Mouse (Mus musculus): ENCODE results near the gene Mad2l1bp.

Mad2l1bp gene

DNA sequence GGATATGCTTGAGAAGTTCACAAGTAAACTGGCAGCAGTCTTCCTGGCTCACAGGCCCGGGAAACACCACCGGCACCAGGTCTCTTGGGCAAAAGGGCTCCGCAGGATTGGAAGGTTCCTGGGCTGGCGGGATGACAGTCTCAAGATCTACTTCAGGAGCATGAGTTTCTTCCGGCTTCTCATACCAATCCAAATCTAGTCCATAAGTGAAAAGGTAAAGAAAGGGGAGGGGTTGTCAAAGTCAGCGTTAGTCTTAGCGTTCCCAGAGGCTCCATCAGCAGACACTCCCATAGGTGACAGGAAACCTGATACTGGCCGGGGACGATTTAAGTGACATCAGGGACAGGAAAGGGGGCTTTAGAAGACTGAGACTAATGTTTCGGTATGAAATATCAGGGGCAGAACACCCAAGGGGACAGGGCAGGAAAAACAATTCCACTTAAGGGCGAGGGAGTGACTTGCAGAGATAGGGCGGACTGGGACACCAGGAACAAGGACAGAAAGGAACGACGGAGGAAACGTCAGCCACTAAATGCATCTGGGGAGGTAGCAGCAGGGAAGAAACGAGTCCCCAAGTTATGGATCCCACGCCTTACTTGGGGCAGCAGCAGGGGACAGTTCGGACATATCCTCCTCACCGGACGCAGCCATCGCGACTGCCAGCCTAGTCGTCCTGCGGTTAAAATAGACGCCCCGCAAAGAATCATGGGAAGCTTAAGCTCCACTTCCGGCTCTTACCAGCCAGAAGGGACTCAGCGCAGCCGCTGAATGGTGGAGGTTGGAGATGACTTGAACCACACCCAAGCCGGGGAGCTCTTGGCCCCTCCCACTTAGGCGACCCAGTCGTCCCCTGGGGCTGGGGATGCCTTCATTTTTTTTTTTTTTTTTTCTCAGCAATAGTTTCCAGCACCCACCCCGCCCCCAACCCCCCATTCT lies at the start of gene Mad2l1bp:
TSS of gene Mad2l1bp (minus strand) at position 707 of the 936 bp plus-strand sequence.
- DNase-seq (ENCODE audit: low read depth in 1 of 2, low spot score in 2 of 2), result peak; percentile 64 to 75

DNA sequence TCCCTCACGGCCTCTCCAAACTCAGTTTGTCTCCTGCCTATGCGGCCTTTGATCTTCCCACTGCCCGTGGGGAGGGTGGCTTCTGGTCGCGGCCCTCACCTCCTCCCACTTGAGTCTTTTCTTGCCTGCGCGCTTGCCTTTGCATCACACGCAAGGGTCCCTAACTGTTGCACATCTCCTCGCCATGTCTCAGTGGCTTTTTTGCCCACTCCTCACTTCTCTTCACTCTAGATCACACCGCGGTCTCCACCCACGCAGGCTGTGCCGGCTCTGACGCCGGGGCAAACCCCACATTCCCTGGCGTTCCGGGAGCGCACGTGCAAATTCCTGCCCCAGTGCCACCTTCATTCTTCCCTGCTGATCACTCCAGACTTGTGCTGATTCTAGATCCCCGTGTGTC lies 49.7 kb upstream of the Mad2l1bp start:
- DNase-seq (ENCODE audit: low read depth in 1 of 2, low spot score in 2 of 2), result no peak

DNA sequence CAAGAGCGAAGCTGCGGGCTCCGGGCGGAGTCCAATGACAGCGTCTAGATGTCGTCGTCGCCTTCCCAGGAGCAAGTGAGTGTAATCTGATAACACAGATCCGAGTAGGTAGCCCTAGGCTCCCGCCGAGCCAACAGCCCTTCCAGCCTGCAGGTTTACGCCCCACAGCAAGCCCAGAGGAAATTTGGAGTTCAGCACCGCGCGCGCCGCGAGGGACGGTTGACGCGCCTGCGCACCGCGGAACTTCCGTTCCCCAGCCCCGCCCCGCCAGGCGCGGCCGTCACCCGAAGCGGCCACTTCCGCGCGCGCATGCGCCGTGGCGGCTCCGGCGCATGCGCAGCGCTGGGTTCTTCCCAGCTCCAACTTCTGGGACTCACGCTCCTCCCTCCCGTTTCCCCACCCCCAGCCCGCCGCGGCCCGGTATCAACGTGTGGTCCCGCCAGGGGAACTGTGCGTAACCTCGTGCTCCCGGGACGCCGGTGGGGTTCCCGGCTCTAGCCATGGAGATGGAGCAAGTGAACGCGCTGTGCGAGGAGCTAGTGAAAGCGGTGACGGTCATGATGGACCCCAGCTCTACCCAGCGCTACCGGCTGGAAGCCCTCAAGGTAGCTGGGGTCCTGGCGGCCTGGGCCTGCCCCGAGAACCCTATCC lies 49.2 kb upstream of the Mad2l1bp start, which contains the start of the genes Polh and Xpo5:
TSS of gene Polh (minus strand) at position 225 of the 651 bp plus-strand sequence.
TSS of gene Xpo5 (plus strand) at position 362 of the 651 bp plus-strand sequence.
- DNase-seq (ENCODE audit: low read depth in 1 of 2, low spot score in 2 of 2), result peak; percentile 79 to 90

DNA sequence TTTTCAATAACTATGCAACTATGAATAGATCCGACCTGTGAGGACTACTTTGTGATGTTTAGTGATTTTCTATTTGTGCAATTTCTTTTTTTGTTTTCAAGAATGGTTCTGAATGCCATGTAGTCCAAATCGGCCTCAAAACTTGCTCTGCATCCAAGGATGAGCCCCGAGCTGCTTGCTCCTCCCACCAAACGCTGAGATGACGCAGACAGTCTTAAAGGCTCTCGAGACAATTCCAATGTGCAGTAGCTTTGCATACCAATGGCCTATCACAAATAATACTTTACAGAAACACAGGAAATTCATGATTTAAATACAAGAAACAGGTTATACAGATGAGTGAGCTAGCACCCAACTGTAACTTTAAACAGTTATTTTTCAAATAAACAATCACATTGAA lies 47.8 kb upstream of the Mad2l1bp start:
- DNase-seq (ENCODE audit: low read depth in 1 of 2, low spot score in 2 of 2), result no peak

DNA sequence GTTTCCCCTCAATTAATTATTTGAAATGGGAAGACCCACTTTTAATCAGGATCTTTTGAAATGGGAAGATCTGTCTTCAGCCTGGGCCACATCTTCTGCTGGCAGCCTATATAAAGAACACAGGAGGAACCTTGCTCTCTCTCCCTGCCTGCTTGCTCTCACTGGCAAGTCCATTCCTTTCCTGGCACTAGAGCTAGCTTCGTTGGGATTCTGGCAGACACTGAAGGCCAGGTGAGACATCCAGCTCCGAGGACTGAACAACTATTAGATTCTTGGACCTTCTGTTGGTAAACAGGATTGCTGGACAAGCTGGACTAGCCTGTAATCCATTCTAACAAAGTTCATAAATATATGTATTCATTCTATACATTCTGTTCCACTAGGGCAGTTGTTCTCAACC lies 35.5 kb upstream of the Mad2l1bp start:
- DNase-seq (ENCODE audit: low read depth in 1 of 2, low spot score in 2 of 2), result no peak

DNA sequence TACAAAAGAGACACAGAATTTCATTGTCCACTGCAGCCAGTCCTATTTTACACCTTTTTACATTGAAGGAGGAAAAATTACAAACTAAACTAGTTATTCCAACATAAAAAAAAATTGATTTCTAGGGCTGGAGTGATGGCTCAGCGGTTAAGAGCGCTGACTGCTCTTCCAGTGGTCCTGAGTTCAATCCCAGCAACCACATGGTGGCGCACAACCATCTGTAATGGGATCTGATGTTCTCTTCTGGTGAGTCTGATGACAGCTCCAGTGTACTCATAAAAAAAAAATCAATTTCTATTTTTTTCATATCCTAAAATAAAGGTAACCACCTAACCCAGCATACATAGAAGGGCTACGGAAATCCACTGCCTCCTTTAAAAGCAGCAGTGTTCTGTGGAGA lies 28.9 kb upstream of the Mad2l1bp start:
- no peak for DNase-seq (ENCODE audit: low read depth in 1 of 2, low spot score in 2 of 2)

DNA sequence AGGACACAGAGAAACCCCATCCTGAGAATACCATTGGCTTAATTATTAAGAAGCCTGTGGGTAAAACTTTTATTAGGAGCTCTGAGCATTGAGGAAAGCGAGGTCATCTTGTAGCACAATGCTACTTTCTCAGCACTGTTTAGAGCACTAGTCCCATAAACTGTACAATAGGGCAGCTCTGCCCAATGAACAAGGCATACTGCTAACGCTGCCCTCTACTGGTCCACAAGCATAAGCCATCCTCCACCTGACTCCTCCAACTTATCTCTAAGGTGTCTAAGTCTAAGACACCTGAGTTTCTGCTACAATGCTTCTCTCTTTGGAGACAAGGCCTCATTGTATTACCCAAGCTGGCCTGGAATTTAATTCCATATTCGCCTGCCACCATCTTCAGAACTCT lies 17.2 kb upstream of the Mad2l1bp start:
- no peak for DNase-seq (ENCODE audit: low read depth in 1 of 2, low spot score in 2 of 2)

DNA sequence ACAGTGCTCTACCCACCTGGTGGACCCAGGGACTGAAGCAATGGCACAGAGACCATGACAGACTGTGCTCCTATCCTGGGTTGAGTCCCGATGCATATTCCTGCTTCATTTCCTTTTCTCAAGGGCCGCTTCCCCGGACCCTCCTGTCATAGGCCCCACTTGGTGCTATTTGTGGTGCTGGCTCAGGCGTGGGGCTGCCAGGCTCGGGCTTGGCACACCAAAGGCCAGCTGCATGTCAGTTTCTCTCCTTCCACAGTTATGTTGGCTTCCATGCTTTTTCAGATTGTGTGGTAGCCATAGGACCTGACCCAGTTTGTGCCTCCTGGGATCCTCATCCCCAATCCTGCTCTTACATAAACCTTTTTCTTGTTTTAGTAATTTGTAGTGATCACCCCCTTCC lies 15.4 kb upstream of the Mad2l1bp start:
- no peak for DNase-seq (ENCODE audit: low read depth in 1 of 2, low spot score in 2 of 2)

DNA sequence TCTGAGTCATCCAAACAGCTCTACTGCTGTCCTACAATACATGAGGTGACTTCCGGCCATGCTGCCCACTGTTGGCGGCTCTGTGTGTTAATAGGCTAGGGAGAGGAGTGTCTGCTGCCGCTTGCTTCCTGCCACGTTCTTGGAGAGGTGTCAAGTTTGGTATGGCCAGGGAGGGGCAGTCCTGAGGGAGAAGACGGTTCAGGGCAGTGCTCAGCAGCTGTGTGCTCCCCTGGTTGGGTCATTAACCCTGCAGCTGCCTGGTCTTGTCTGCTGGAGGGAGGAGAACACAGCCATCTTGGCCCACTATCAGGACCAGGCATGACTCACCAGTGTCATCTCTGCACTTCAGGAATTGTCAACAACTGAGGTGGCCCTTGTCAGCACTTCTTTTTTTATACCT lies 15.0 kb upstream of the Mad2l1bp start:
- no peak for DNase-seq (ENCODE audit: low read depth in 1 of 2, low spot score in 2 of 2)

DNA sequence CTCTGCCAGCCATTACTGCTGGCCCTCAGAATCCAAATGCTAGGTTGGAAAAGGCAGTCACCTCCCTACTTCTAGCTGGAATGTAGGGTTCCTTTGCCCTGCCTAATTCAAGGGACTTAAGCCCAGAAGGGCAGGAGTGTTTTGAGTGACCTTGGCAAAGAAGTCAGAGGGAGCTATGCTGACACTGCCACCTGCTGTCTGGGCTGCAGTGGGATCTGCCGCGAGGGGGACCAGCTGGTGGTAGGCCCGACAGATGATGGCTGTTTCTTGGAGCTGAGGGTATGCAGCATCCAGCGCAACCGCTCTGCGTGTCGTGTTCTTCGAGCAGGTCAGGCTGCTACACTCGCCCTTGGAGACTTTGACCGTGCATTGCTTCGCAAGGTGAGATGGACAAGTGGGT lies 13.7 kb upstream of the Mad2l1bp start:
- DNase-seq (ENCODE audit: low read depth in 1 of 2, low spot score in 2 of 2), result no peak

DNA sequence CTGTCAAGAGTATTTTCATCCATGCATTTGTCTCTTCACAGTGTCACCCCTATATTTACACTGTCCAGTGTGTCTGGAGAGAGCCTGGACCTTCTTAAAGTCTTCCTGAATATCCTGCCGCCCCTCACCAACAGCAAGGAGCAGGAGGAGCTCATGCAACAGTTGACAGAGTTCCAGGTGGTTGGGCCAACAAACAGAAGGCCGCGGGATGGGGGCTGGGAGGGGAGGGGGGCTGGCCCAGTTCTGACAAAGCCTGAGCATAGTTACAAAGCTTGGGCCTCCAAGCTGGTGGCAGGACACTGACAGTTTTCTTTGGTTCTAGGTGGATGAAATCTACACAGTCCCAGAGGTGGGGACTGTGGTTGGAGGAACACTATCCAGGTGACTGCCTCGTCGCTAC lies 12.9 kb upstream of the Mad2l1bp start:
- no peak for DNase-seq (ENCODE audit: low read depth in 1 of 2, low spot score in 2 of 2)

DNA sequence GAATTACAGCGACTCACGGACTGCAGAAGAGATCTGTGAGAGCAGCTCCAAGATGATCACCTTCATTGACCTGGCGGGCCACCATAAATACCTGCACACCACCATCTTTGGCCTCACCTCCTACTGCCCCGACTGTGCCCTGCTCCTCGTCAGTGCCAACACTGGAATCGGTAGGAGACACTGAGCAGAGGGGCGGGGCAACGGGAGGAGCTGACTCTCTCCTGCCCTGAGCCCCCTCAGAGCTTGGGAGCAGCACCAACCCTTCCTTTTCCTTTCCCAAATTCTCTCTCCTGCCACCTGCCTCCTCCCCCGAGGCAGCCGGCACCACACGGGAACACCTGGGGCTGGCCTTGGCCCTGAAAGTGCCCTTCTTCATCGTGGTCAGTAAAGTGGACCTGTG lies 12.1 kb upstream of the Mad2l1bp start:
- no peak for DNase-seq (ENCODE audit: low read depth in 1 of 2, low spot score in 2 of 2)

DNA sequence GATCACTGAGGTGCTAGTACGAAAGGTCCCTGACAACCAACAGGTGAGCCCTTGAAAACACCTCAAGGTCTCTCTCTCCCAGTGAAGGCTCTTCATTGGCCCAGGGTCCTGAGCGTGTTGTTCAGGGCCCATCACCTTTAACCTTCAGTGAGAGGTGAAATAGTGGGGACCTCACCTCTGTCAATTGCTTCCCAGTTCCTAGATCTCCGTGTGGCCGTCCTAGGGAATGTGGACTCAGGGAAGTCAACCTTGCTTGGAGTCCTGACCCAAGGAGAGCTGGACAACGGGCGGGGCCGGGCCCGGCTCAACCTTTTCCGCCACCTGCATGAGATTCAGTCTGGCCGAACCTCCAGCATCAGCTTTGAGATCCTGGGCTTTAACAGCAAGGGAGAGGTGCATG lies 11.4 kb upstream of the Mad2l1bp start:
- no peak for DNase-seq (ENCODE audit: low read depth in 1 of 2, low spot score in 2 of 2)

DNA sequence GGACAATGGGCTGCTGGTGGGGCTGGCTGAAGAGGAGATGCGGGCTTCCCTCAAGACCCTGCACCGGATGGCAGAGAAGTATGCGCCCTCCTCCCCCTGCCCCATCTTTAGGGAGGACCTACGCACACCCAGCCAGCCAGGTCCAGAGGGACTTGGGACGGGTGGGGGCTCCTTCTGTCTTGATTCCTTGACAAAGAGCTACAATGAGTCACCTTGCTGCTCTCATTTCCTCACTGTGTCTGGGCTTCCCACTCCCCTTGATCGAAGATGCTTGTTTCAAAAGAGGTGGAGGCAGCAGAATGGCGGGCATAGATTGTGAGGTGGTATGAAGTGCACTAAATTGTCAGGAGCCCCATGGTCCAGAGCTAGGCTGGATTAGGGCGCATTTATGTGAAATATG lies 10.9 kb upstream of the Mad2l1bp start:
- DNase-seq (ENCODE audit: low read depth in 1 of 2, low spot score in 2 of 2), result no peak

DNA sequence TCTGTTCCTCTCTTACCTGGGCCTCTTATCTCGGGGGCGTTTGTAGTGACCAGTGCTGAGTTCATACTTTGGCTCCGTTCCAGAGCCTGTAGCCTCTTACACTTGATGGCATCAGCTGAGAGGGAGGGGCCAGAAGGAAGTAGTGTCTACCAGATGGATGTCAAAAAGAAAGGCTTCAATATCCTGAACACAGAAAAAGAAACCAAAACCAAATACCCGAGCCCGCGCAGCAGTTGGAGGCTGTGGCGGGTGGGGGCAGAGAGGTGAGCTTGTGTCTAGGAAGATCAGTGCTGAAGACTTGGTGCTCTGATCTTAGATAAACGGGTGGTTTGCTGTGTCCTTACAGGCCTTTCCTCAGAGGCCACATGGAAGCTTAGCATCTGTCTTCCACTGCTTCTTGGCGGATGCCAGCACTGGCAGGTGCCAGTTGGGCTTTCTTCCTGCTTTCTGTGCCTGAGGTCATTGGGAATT lies 9.6 kb upstream of the Mad2l1bp start:
- DNase-seq (ENCODE audit: low read depth in 1 of 2, low spot score in 2 of 2), result peak in 1 of 2 experiments; percentile 49

DNA sequence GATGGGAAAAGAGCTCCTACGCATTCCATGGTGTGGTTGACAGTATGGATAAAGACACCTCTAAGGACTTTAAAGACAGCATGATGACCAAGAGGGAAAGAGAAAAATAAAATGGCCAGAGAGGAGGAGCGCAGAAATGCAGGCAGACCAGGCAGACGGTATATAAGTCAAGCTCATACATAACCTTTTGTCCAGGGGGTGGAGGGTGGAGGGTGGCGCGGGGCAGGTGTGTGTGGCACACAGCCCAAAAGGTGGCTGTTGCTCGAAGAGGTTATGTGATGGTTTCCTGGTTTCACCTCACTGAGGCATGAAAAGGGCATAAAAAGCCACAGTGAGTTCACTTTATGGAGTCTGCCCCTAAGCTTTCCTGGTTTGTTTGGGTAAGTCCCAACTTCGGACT lies 9.2 kb upstream of the Mad2l1bp start:
- DNase-seq (ENCODE audit: low read depth in 1 of 2, low spot score in 2 of 2), result no peak

DNA sequence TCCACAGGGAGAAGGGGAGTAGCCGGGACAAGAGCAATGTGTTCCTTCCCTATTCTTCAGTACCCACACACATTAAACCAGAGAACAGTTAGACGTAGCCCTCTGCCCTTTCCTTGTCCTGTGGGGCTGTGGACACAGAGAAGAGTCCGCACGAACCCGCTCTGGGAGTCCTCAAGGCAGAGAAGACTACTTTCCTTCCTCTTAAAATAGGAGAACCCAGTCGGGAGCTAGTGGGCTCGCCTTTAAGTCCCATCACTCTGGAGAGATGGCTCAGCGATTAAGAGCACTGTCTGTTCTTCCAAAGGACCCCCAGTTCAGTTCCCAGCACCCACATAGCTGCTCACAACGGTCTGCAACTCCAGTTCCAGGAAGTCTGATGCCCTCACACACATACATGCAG lies 8.4 kb upstream of the Mad2l1bp start:
- no peak for DNase-seq (ENCODE audit: low read depth in 1 of 2, low spot score in 2 of 2)

DNA sequence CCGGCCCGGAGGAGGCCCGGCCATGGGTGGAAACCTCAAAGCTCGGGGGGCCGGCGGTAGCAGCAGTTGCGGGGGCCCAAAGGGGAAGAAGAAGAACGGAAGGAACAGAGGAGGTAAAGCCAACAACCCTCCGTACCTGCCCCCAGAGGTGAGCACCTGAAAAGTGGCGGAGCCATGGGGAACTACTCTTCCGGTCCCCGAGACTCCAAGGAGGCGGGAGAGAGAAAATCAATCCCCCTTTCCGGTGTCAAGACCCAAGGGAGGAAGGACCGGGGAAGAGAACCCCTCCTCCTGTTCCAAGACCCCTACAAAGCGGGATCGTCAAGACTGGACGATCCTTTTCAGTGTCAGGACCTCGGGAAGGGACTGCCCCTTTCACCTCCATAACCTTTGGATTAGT lies 7.8 kb upstream of the Mad2l1bp start:
- no peak for DNase-seq (ENCODE audit: low read depth in 1 of 2, low spot score in 2 of 2)

DNA sequence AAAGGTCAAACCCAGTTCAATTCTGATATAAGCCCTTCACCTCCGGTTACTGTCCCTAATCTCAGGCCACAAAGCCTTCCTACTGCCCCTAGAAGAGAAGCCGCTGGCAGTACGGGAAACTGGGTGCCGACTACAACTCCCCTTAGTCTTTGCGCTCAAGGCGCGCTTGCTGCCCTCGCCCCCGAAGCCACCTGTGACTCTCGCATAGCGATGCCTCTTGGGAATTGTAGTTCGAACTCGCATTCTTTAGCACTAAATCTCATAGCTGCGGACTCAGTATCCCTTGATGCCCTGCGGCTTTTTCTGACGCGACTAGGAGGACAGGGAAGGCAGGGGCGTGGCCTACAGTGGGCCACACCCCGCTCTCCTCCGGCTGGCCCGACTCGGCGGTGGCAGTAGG lies 7.3 kb upstream of the Mad2l1bp start, which contains the start of gene Gtpbp2:
TSS of gene Gtpbp2 (plus strand) at position 347 of the 400 bp plus-strand sequence.
- peak; percentile 89 to 90 for DNase-seq (ENCODE audit: low read depth in 1 of 2, low spot score in 2 of 2)

DNA sequence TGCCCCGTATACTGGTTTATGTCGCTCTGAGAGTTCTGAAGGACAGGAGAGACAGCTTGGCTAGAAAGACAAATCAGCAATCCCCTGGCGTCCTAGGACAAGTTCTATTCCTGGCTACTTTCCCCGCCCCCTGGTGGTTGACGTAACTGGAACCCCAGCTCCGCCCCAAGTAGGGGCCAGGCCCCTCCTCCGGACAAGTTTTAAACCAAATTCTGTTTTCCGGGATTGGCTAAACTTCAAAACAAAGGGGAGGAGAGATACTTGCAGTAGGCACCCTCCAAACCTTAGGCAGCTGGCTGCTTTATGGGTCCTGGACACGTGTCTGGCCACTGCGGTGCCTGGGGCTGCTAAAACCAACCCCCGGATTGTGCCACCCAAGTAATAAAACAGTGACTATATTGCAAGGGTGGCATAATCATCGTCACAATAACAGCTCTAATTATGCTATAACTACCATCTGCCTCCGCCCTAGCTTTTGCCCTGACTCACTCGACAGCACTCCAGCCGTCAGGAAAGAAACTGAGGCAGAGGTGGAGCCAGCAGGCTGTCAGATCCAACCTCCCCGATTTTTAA lies 6.8 kb upstream of the Mad2l1bp start:
- DNase-seq (ENCODE audit: low read depth in 1 of 2, low spot score in 2 of 2), result peak; percentile 83 to 88

DNA sequence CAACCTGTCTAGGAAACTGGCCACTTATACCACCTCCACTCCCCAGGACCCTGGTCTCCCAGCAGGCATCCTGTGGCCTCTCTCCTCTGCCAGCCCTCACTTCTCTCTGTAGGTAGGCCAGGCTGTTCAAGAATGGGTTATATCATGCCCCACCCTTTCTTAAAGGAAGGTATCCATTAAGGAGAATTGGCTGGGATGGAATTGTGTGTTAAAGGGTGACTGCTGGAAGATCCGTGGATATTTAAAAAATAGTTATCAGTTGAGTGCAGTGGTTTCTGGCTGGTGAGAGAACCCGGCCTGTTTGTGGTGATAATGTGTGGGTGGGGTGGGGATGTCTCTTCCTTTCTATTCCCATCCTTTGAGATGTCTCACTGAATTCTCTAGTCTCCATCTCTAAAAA lies 5.9 kb upstream of the Mad2l1bp start:
- DNase-seq (ENCODE audit: low read depth in 1 of 2, low spot score in 2 of 2), result no peak

DNA sequence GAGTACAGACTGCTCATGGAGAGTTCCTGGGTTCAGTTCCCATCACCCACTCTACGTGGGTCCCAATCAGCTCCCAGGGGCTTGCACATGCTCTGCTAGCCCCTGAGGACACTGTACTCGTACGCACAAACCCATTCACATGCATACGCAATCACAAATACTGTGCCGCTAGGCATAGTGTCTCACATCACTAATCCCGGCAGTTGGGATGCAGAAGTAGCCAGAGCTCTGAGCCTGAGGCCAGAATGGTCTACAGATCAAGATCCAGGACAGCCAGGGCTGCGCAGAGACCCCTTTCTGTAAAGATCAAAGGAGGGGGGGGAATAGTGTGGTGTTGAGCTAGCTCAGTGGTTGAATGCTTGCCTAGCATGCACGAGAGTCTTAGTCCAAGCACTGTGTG lies 3.8 kb upstream of the Mad2l1bp start:
- DNase-seq (ENCODE audit: low read depth in 1 of 2, low spot score in 2 of 2), result no peak

Data from monocyte, adult 2 months (primary cell).